Mouse (Mus musculus) neural tube, embryonic 12.5 days (tissue): ENCODE measurements around the gene Smarcd2. TPM values are rescaled to one million over a fixed set of nuclear protein-coding genes. Genes with fewer than 3 reads are reported as not detected.
A peak's percentile ranks its signal among the peaks of the same experiment; 100 is the strongest.

Experiments
- ATAC-seq: fragments of 200-750 bp; cut with Nextera tagmentation; 2 replicates; pipeline ENCODE4 v1.8.0; 2017; ENCODE audit warnings: low read depth, mild to moderate bottlenecking, moderate TSS enrichment, moderate library complexity; ENCODE audit not compliant: low FRiP score
- H3K27ac ChIP-seq: fragments of 300-500 bp; sonication (generic); 2 replicates; pipeline ENCODE4 v1.5.1; 2016
- H3K27me3 ChIP-seq: fragments of 300-500 bp; sonication (generic); replicated peaks from 2 replicates; pipeline ENCODE4 v1.6.1; 2016; ENCODE audit warnings: mild to moderate bottlenecking
- H3K36me3 ChIP-seq: fragments of 300-500 bp; sonication (generic); 2 replicates; pipeline ENCODE4 v1.6.1; 2016; ENCODE audit warnings: mild to moderate bottlenecking
- H3K4me1 ChIP-seq: fragments of 300-500 bp; sonication (generic); 2 replicates; pipeline ENCODE4 v1.6.1; 2016
- H3K4me2 ChIP-seq: fragments of 300-500 bp; sonication (generic); replicated peaks from 2 replicates; pipeline ENCODE4 v1.6.1; 2016; ENCODE audit warnings: mild to moderate bottlenecking
- H3K4me3 ChIP-seq: fragments of 300-500 bp; sonication (generic); 2 replicates; pipeline ENCODE4 v1.5.1; 2016
- H3K9ac ChIP-seq: fragments of 300-500 bp; sonication (generic); 2 replicates; pipeline ENCODE4 v1.6.1; 2016; ENCODE audit warnings: mild to moderate bottlenecking
- H3K9me3 ChIP-seq: fragments of 300-500 bp; sonication (generic); 2 replicates; pipeline ENCODE4 v1.6.1; 2016; ENCODE audit warnings: mild to moderate bottlenecking
- WGBS: fragments of 180-500 bp; shearing (Covaris S2); methylation state at CpG from one replicate; pipeline ENCODE4 v1.1.7; 2016; 5-methylcytosine and 5-hydroxymethylcytosine counted together
- polyA plus RNA-seq: library from polyadenylated mRNA; unstranded; fragments of >200 nt; fragmentation: Nextera tagmentation; extraction: Ambion mirVana; gene quantifications from 2 replicates; pipeline ENCODE4 v1.2.1, GENCODE M21; 2016

Smarcd2 gene
- polyA plus RNA-seq, 1 experiment from 2014 or later = 40.7 TPM

DNA sequence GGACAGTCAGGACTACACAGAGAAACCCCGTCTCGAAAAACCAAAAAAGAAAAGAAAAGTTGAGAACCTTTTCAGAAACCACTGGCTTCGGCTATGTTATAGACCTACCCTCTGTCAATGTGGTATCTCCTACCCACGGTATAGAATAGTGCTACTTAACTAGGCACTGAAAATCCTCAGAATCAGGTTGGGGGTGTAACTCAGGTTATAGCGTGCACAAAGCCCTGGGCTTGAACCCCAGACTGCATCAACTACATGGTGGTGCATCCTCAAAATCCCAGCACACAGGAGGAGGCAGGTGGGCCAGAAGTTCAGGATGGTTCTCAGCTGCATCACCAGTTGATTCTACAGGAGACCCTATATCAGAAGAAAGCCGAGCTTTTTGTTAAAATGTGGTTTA is 1.0 kb upstream of the Smarcd2 start:
- Histone ChIP-seq H3K4me3 (no peak overlapping the region), H3K27me3 (0 out of 2 replicates have a peak, but pooled peaks cover 2% of the 10 kb centered on the region), H3K27ac (no peak overlapping the region), H3K9ac (no peak overlapping the region), H3K9me3 (no peaks in the 10 kb centered on the region), H3K36me3 (no peaks in the 10 kb centered on the region), H3K4me1 (peaks cover 26% of the 10 kb centered on the region), H3K4me2 (peak overlapping the region; percentile 85; the same call in 1 of the 2 replicates)
- ATAC-seq = no peak
- 95% methylated on average over 6 of the region's 6 CpGs for WGBS

DNA sequence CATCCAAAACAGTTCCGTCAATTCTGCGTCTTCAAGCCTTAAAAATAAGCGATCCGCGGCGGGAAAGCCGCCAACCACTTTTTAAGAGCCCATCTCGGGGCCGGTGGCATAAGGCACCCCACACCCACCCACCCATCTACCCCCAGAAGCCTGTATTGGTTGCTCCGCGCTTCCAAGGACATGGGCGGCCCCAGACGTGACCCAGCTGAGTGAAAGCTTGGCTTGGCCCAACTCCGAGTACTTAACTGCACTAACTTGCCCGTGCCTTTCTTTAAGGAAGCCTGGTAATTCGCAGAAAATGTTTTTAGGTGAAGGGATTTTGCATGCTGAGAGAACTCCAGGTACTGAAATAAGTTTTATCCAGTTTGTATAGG is 526 bp upstream of the Smarcd2 start:
- H3K36me3 ChIP-seq = no peaks in the 10 kb centered on the region
- peak overlapping the region; percentile 95 for H3K9ac ChIP-seq
- H3K4me1 ChIP-seq = peaks cover 32% of the 10 kb centered on the region
- 20% methylated on average over 16 of the region's 16 CpGs for WGBS
- H3K9me3 ChIP-seq = no peaks in the 10 kb centered on the region
- H3K4me2 ChIP-seq = peak overlapping the region; percentile 85
- H3K4me3 ChIP-seq = peak overlapping the region; percentile 94
- peak; percentile 38; the same call in 1 of the 2 replicates for ATAC-seq
- 0 out of 2 replicates have a peak, but pooled peaks cover 2% of the 10 kb centered on the region for H3K27me3 ChIP-seq
- no peak overlapping the region for H3K27ac ChIP-seq

DNA sequence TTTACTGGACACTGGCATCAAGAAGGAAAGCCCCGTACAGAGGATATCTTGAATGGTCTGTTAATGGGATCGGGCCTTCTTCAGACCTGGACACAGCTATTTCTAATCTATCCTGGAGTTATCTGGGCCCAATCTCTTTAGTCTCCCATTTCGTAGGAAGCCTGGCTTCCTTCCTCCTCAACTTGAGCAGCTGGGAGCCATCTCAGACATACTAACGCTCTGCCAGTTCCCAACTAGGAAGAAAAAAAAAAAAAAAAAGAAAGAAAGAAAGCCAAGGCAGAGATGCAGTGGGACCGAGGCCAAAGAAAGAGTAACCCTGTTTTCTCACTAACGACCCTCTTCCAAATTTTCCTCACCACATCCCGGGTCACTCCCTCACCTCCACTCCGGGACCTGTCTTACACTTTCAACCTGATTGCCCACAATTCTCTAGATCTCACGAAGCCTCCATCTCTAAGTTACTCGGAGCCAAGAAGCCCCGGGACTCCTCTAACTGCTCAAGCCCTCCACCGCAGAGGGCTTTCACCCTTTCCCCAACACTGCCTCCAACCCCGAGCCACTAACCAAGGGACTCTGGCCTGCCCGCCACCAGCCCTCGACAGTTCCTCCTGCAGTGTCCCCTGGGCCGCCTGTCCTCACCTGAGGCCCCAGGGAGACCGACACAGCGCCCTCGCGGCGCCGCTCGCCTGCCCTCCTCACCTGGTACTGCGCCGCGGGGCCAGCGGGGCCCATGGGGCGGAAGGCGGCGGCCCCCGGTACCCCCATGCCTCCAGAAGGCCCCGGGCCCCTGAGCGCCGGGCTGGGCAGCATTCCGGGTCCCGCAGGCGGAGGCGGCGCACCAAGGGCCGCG is 753 bp downstream of the Smarcd2 start:
- H3K9ac ChIP-seq = peak overlapping the region; percentile 95
- WGBS = 2% methylated on average over 41 of the region's 41 CpGs
- no peaks in the 10 kb centered on the region for H3K9me3 ChIP-seq
- peaks cover 3% of the 10 kb centered on the region for H3K36me3 ChIP-seq
- peak overlapping the region; percentile 72 for H3K27ac ChIP-seq
- H3K4me3 ChIP-seq = peak overlapping the region; percentile 94
- peak overlapping the region; percentile 85 for H3K4me2 ChIP-seq
- no peaks in the 10 kb centered on the region for H3K27me3 ChIP-seq
- peaks cover 44% of the 10 kb centered on the region for H3K4me1 ChIP-seq
- peak; percentile 33 for ATAC-seq

- H3K4me3 ChIP-seq = peak overlapping the region; percentile 94
- 52% methylated on average over 5 of the region's 5 CpGs for WGBS
- H3K9ac ChIP-seq = peak overlapping the region; percentile 95
- no peak for ATAC-seq
- peak overlapping the region; percentile 85 for H3K4me2 ChIP-seq
- peaks cover 46% of the 10 kb centered on the region for H3K4me1 ChIP-seq
- H3K27ac ChIP-seq = no peak overlapping the region; the same call in 1 of the 2 replicates
- no peaks in the 10 kb centered on the region for H3K27me3 ChIP-seq
- H3K36me3 ChIP-seq = peaks cover 11% of the 10 kb centered on the region
- no peaks in the 10 kb centered on the region for H3K9me3 ChIP-seq
These were observed 1.5 kb downstream of the Smarcd2 start for GRCm38 (mm10) chr11:106271131-106271793.

GRCm38 (mm10) chr11:106269060-106269431 is 3.7 kb downstream of the Smarcd2 start:
- peak overlapping the region; percentile 38; the same call in 1 of the 2 replicates for H3K9ac ChIP-seq
- no peak overlapping the region for H3K4me3 ChIP-seq
- 39% methylated on average over 3 of the region's 3 CpGs for WGBS
- no peak for ATAC-seq
- peaks cover 33% of the 10 kb centered on the region for H3K36me3 ChIP-seq
- no peaks in the 10 kb centered on the region for H3K27me3 ChIP-seq
- H3K4me1 ChIP-seq = peaks cover 46% of the 10 kb centered on the region
- H3K4me2 ChIP-seq = peak overlapping the region; percentile 45
- H3K9me3 ChIP-seq = no peaks in the 10 kb centered on the region
- H3K27ac ChIP-seq = peak overlapping the region; percentile 69

GRCm38 (mm10) chr11:106268326-106269059 is 4.3 kb downstream of the Smarcd2 start:
- Histone ChIP-seq H3K4me2 (peak overlapping the region; percentile 45), H3K4me1 (peaks cover 46% of the 10 kb centered on the region), H3K36me3 (peaks cover 38% of the 10 kb centered on the region), H3K4me3 (no peak overlapping the region), H3K9me3 (no peaks in the 10 kb centered on the region), H3K27ac (peak overlapping the region; percentile 69), H3K9ac (peak overlapping the region; percentile 38), H3K27me3 (no peaks in the 10 kb centered on the region)
- 34% methylated on average over 8 of the region's 8 CpGs for WGBS
- no peak for ATAC-seq

- Histone ChIP-seq H3K27me3 (no peaks in the 10 kb centered on the region), H3K9me3 (no peaks in the 10 kb centered on the region), H3K4me2 (peak overlapping the region; percentile 45), H3K9ac (0 out of 2 replicates have a peak overlapping the region, but pooled peaks have one; percentile 38), H3K4me3 (no peak overlapping the region), H3K36me3 (peaks cover 45% of the 10 kb centered on the region), H3K27ac (peak overlapping the region; percentile 69), H3K4me1 (peaks cover 43% of the 10 kb centered on the region)
- WGBS = 53% methylated on average over 5 of the region's 5 CpGs
- no peak for ATAC-seq
These were observed 4.9 kb downstream of the Smarcd2 start for GRCm38 (mm10) chr11:106267871-106268270.

DNA sequence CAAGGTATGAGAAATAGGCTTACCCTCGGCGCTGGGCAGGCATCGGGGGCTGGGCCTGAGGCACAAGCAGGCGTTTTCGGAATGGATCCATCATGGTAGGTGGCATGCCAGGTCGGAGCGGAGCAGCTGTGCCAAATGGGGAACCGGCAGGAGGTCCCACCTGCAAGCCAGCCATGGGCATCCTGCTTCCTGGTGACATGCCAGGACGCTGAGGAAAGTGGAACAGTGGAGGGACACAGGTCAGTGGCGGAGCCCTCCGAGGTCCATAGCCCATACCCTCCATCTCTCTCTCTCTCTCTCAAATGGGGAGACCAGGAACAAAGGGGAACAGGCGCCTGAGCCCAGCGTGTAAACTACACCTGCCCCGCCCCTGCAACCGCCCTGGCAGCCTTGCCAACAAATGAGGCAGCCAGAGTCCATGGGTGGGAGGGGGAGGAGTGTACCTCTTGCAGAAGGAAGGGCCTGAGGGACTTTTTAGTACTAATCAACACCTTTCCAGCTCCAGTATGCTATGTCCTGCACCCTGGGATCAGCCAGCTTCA is 5.4 kb downstream of the Smarcd2 start:
- Histone ChIP-seq H3K27ac (0 out of 2 replicates have a peak overlapping the region, but pooled peaks have one; percentile 69), H3K36me3 (peaks cover 50% of the 10 kb centered on the region), H3K27me3 (no peaks in the 10 kb centered on the region), H3K4me1 (peaks cover 43% of the 10 kb centered on the region), H3K4me2 (peak overlapping the region; percentile 45), H3K9me3 (no peaks in the 10 kb centered on the region), H3K9ac (no peak overlapping the region), H3K4me3 (no peak overlapping the region)
- no peak for ATAC-seq
- 72% methylated on average over 15 of the region's 15 CpGs for WGBS

DNA sequence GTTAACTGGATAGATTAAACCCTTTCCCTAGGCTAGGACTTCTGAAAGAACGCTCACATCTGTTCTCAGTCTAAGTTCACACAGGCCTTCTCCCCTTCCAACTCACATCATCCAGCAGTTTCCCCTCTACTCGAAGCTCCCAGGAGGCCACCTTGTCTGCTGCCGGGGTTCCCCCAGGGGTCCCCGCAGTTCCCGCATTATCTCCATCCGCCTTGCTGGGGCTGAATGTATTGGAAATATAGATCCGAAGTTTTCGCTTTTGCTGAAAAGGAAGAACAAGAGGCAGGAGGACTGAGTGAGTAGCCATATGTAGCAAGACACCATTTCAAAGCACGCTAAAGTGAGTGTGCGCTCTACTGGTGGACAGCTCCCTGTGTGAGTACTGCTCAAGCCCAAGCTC is 6.3 kb downstream of the Smarcd2 start:
- Histone ChIP-seq H3K4me1 (peaks cover 39% of the 10 kb centered on the region), H3K4me3 (no peak overlapping the region), H3K9me3 (no peaks in the 10 kb centered on the region), H3K9ac (no peak overlapping the region), H3K4me2 (no peak overlapping the region), H3K36me3 (peaks cover 59% of the 10 kb centered on the region), H3K27ac (no peak overlapping the region), H3K27me3 (no peaks in the 10 kb centered on the region)
- ATAC-seq = no peak
- 93% methylated on average over 10 of the region's 10 CpGs for WGBS

DNA sequence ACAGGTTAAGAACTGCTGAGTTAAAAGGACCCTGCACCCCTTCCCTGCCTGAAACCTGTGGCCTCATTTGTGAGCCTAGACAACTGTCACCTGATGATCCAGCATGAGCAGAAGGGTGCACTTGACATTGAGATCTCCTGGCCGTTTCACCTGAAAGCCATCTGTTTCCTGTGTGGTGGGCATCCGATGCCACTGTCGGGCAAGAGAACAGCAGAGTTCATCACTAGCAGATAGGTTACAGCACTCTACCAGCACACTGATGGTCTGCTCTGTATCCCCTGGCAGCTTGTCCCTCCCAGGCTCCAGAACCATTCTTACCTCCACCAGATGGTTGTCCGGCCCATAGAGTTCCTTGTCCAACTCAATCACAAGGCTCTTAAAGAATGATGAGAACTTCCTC is 7.2 kb downstream of the Smarcd2 start:
- no peak overlapping the region for H3K27ac ChIP-seq
- H3K36me3 ChIP-seq = peaks cover 68% of the 10 kb centered on the region
- no peak for ATAC-seq
- no peaks in the 10 kb centered on the region for H3K9me3 ChIP-seq
- no peak overlapping the region for H3K9ac ChIP-seq
- 91% methylated on average over 4 of the region's 4 CpGs for whole genome bisulfite sequencing
- H3K4me1 ChIP-seq = peaks cover 34% of the 10 kb centered on the region
- H3K4me3 ChIP-seq = no peak overlapping the region
- H3K4me2 ChIP-seq = no peak overlapping the region
- H3K27me3 ChIP-seq = no peaks in the 10 kb centered on the region

- 92% methylated on average over 15 of the region's 15 CpGs for WGBS
- no peak for ATAC-seq
- Histone ChIP-seq H3K4me2 (no peak overlapping the region), H3K9me3 (no peaks in the 10 kb centered on the region), H3K36me3 (peaks cover 69% of the 10 kb centered on the region), H3K27me3 (no peaks in the 10 kb centered on the region), H3K9ac (no peak overlapping the region), H3K27ac (no peak overlapping the region), H3K4me3 (no peak overlapping the region), H3K4me1 (peaks cover 28% of the 10 kb centered on the region)
These were observed 7.8 kb downstream of the Smarcd2 start for GRCm38 (mm10) chr11:106264988-106265387.

DNA sequence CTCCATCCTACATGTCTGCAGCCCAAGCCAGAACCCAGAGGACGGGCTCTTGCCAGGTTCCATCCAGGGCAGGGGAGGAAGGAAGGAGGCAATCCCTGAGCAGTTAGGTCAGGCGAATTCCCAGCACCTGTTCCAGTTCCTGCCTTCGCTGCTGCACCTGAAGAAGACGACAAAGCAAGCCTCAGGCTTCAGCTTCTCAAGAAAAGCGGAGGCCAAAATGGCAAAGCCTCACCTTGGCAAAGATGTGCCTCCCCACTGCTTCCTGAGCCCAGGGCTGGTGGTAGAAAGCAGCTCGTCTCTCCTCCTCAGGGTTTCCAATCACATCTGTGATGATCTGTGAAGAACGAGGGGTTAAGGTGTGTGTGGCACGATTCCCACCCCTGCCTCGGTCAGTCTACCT is 8.8 kb downstream of the Smarcd2 start:
- WGBS = 90% methylated on average over 9 of the region's 9 CpGs
- Histone ChIP-seq H3K9ac (no peak overlapping the region), H3K4me2 (no peak overlapping the region), H3K9me3 (no peaks in the 10 kb centered on the region), H3K27ac (no peak overlapping the region), H3K4me3 (no peak overlapping the region), H3K4me1 (peaks cover 21% of the 10 kb centered on the region), H3K27me3 (no peaks in the 10 kb centered on the region), H3K36me3 (peaks cover 75% of the 10 kb centered on the region)
- no peak for ATAC-seq
